Mouse (Mus musculus) thymus, postnatal 4 days (tissue): ENCODE results near the gene Rps19.
A peak's percentile ranks its signal among the peaks of the same experiment; 100 is the strongest.
"Not testable (repeated sequence)": the region's sequence is repeated elsewhere in the genome, so short reads cannot be mapped to it uniquely, and the experiment has no call there.

Experiments used
- DNase-seq: peaks from one replicate; pipeline ENCODE4 v3.0.0; 2021

Gene Rps19

DNA sequence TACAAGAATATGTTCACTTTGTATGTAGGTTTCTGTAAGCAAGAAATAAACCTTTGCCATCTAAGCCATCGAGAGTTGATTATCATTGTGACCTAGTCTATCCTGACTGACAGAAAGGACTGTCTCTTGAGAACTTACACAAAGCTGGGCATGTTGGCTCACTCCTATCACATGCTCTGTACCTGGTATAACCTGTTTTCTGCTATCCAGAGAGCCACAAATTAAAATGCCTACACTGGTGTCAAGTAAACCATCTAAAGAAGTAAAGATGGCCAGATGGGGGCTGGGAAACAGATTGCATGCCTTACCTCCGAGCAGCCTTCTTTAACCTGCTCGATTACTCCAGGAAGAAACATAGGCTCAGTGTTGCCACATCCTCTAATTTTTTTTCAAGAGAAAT is 6.6 kb upstream of the Rps19 start:
- no peak for DNase-seq

DNA sequence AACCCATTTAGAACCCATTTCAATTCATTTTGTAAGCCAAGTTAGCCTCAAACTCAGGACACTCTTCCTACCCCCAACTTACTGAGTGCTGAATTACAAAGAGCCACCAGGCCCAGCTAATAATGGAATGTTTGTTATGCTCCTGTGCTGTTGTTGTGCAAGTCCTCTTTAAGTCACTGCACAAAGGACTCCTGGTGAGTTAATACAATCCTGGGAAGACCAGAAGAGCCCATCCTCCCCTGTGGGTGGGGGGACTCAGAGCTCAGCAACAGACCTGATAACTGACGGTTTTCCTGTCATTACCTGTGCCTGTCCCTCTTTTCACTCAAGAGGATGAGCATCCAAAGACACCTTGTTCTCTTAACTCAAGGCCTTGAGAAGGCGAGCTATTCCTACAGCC is 4.6 kb upstream of the Rps19 start:
- DNase-seq, result no peak

DNA sequence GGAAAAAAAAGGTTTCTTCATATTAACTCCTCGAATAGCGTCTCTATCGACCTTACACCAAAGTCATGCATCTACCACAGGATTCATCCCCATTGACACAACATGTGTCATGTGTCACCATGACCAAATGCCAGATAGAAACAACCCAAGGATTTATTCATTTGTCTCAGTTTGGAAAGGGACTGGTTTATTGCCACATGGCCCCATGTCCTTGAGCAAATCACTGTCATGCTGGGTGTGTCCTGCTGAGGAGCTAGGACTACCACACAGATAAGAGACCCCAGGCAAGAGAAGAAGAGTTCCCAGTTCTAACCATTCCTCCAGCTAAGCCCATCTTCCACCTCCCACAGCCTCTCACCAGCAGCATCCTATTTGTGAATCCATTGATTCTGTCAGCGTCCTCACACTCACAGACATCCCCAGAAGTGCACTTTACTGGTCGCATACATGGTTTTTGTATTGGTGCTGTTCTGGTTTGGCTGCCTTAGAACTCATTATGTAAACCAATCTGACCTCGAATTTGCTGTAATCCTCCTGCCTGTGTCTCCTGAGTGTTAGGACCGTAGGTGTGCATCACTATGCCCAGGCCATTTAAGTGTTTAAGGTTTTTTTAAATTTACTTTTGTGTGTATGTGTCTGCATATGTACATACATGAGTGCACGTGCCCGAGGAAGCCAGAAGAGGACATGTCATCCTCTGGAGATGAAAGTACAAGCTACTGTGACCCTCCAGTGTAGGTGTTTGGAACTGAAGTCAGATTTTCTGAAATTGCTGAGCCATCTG is 1.6 kb upstream of the Rps19 start:
- DNase-seq, result no peak

DNA sequence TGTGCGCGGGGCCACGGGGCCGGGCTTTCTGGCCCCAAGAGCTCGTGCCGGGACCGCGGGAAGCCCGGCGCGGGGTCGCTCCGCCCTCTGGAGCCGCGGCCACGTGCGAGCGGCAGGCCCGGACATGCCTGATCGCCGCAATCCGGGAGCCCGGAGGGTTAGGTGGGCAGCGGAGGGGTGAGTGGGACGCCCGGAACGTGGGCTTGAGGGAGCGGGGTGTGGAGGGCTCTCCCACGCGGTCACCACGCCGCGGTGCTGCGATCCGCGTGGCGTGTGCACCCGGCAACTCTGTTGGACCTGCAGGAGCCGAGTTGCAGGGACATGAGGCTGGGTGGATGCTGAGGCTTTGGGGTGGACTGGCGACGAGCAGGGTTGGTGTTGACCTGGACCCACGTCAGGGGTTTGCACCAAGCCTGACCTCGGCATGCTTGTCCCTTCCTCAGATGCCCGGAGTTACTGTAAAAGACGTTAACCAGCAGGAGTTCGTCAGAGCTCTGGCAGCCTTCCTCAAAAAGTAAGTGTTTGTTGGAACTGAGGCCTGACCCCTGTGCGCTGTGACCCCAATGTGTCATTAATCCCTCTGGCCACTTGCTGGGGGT is 621 bp downstream of the Rps19 start:
- peak; percentile 35 for DNase-seq

DNA sequence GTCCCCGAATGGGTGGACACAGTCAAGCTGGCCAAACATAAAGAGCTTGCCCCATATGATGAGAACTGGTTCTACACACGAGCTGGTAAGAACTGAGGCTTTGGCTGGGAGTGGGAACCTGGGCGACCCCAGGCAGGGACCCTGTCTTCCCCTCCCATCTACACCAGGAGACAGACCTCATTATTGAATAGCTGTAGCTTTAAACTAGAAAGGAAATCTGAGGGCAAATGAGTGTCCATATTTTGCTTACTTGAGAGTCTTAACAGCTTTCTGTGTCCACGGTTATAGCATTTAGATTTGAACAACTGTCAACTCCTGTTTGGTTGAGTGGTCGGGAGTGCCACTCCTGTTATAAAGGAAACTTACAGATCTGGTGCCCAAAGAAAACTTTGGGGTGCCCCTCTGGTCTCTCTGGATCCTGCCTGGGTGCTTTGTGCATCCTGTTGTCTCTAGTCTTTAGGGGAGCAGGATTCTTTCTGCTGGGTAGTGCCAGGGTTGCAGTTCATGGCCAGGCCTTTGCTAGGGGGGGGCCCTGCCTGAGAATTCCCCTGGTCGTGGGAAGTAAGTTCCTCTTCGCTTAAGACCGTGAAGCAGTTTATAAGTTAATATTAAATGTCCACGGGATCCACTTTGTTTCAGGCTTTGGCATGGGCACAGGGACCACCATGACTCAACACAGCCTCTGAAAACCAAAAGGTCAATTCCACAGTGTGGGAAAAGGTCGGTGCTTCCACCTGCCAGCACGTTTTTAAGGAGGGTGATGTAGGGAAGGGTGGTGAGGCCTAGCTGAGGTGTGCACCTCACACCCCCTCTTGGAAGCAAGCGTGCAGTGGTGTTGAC is 1.5 kb downstream of the Rps19 start:
- no peak for DNase-seq

DNA sequence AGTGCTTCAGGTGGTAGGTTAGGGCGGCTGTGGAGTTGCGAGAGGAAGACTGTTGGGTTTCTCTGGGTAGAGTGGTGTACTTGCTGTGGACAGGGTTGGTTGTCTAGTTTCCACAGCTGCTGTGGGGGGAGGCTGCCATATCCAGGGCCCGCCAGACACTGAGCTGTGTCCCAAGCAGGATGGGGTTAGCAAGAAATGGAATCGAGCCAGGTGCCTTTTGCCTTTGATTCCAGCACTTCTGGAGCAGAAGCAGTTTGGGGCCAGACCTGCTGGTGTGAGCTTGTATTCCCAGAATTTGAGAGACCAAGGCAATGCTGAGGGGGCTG is 2.1 kb downstream of the Rps19 start:
- no peak for DNase-seq

DNA sequence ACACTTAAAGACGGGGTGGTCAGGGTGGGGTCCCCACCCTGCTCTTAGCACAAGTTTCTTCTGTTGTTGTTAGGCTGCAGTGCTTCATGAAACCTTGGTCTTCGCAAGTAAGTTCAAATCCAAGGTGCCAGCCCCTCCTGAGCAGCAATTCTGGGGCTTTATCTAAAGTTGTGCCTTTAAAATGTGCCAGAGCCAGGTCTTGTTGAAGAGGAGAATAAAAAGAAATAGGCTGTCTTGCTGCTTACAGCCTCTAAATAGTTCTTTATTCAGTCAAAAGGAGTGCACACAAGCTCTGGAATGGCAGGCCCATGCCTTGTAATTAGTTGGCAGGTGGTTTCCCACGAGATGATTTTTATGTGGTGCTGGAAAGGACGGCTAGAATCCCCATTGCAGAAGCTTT is 2.9 kb downstream of the Rps19 start:
- no peak for DNase-seq

DNA sequence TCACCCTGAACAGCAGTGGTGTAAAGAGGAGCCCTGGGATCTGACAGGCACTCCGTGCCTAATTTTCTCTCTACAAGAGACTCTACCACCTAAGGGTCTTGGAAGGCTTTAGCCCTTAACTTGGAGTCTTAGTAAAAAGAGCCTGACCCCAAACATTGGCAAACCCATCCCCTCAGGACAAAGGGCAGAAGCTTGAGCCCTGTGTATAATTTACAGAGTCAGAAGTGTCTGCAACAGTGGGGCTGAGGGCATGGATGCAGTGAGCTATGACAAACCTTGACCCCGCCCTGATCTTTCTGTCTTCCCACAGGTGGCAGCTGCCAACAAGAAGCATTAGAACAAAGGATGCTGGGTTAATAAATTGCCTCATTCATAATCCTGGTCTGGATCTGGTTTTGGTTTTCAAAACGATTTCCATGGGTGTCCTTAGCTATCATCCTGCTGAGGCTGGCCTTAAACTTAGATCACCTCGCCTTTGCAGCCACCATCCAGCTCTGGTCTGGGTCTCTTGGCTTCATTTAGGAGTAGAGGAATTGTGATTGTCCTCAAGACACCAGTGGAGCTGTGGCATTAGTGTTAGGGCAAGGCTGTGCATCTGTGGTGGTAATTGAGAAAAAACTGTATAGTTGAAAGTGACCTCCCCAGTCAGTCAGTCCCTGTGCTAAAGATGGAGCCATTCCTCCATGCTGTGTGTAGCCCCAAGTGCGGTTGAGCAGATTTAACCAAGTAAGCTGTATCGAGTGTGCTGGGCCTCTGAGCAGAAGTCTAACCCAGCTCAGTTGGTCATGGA is 5.5 kb downstream of the Rps19 start:
- no peak for DNase-seq

DNA sequence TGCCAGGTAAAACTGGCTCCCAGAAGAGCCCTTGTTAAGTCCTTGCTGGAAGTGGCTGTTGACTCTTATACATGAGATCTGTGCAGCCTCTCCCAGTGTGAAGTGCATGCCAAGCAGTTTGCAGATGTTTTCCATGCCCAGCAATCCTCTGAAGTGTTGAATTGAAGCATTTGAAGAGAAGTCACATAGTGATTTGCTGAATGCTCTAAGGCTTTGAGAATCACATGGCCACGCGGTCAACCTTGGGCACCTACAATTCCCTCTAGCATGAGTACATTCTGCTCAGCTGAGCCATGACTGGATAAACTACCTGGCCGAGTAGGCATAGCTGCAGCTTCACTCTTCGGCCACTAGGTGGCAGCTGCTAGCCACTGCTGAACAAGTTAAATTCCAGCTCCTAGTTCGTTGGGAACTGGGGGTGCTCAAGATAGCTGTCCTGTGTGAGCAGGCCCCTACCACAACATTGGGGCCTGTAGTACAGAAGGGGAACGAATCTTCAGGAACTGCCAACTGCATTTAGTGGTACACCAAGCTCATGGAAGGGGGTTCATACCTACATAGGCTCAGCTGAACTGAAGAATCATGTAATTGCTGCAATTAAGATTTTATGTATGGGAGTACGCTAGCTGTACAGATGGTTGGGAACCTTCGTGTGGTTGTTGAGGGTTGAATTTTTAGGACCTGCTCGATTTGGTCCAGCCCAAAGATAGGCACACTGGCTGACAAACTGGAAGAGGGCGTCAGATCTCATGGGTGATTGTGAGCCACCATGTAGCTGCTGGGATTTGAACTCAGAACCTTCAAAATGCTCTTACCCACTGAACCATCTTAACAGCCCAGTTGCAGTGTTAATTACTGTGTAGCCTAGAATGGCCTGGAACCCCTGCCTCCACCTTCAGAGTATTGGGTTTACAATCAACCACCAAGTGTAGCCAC is 6.4 kb downstream of the Rps19 start:
- DNase-seq, result peak; percentile 79

DNA sequence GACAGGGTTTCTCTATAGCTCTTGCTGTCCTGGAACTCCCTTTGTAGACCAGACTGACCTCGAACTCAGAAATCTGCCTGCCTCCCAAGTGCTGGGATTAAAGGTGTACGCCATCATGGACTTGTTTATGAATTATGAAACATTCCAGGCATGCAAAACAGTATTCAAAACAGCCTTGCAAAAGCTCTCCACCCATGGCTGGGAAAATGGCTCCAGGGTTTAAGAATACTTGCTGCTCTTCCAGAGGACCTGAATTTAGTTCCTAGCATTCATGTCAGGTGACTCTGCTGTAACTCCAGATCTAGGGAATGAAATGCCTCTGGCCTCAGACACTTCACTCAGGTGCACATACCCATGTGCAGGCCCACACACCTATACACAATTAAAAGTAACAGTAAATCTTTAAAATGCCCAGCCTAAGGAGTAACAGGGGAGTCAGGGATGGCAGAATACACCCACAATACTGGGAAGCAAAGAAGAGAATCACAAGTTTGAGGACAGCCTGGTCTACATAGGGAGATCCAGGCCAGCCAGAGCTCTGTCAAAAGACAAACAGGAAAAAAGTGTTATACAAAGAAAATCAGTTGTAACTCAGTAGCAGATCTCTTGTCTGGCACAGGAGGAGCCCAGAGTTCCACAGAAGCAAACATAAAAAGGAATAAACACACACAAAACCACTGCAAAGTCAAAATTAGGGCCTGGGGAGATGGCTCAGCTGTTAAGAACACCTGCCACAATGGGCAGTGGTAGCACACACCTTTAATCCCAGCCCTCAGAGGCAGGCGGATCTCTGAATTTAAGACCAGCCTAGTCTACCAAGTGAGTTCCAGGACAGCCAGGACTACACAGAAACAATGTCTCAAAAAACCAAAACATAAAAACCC is 7.3 kb downstream of the Rps19 start:
- DNase-seq, result no peak

DNA sequence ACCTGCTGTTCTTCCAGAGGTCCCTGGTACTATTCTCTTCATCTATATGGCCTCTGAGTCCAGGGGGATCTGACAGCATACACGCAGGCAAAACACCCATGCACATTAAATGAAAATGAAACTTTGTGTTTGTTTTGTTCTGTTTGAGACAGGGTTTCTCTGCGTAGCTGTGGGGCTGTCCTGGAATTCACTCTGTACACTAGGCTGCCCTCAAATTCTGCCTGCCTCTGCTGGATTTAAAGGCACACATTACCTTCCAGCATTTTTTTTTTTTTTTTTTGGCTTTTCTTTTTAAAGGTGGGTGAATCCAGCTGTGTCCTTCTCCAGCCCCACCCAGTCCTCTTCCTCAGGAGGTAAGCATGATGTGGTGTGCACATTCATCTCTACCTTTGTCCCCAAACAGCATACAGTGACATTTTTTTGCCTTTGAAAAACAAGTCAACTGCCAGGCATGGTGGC is 8.0 kb downstream of the Rps19 start:
- DNase-seq, result no peak

DNA sequence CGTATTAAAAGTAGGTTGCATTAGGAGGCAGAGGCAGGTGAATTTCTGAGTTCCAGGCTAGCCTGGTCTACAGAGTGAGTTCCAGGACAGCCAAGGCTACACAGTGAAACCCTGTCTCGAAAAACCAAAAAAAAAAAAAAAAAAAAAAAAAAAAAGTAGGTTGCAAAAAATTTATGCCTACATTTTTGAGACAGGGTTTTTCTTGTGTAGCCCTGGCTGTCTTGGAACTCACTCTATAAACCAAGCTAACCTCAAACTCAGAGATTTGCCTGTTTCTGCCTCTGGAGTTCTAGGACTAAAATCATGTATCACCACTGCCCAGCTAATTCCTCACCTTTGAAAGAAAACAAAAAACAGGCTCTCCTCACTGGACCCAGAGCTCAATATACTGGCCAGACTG is 11.6 kb downstream of the Rps19 start:
- not testable (repeated sequence) for DNase-seq

DNA sequence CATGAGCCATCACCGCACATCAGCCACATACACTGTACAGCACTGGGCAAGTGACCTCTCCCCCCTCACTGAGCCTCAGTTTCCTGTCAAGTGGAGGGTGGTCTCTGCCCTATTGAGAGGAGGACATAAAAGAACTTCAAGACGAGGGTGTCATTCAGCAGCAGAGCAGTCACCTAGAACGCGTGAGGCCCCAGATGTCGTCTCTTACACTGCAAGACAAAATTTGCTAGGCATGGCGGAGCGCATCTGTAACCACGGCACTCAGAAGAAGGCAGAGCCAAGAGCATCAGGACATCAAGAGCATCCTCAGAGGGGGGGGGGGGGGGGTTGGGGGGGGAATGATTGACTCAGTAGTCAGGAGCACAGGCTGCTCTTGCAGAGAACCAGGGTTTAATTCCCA is 12.1 kb downstream of the Rps19 start:
- no peak for DNase-seq

DNA sequence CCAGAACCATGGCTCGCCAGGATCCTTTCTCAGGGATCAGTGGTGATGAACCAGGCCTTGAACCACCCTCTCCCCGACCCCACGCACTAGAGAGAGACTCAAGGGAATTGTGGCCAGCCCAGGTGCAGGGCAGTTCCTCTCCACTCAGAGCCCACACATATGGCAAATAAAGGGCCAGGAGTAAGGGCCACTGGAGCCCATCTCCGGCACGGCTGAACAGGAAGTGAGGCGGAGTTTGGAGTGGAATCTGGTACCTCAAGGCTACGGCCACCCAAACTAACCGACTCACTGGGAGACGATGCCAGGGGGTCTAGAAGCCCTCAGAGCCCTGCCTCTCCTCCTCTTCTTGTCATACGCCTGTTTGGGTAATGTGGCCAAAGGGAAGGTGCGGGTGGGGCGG is 13.1 kb downstream of the Rps19 start, which contains the start of gene Cd79a:
TSS of gene Cd79a (plus strand) at position 158 of the 400 bp plus-strand sequence.
- no peak for DNase-seq

DNA sequence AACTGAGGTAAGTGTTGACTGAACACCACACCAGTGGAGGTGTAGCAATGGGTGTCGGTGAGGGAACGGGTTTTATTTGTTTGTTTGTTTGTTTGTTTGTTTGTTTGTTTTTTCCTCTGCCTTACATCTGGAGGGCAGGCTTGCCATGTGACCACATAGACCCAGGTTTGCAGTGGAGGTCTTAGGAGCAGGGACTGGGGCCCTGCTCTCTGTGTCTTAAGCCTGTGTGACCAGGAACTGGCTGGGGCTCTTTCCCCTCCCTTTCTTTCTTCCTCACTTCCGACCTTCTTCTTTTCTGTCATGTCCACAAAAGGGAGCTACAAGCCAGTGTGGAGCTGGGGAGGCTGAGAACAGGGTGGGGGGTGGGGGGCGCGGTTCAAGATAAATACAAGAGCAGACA is 13.8 kb downstream of the Rps19 start:
- DNase-seq, result no peak

DNA sequence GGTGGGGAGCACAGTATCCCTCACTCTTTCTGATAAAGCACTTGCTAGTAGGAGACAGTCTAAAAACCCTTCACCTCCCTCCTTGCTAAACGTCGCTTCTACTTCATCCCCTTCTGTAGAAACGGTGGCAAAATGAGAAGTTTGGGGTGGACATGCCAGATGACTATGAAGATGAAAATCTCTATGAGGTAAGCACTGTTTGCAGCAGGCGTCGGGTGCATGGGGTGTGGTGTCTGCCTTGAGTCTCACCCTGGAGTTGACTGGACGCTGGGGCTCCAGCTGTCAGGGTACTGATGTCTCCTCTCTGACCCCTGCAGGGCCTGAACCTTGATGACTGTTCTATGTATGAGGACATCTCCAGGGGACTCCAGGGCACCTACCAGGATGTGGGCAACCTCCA is 16.9 kb downstream of the Rps19 start:
- no peak for DNase-seq

DNA sequence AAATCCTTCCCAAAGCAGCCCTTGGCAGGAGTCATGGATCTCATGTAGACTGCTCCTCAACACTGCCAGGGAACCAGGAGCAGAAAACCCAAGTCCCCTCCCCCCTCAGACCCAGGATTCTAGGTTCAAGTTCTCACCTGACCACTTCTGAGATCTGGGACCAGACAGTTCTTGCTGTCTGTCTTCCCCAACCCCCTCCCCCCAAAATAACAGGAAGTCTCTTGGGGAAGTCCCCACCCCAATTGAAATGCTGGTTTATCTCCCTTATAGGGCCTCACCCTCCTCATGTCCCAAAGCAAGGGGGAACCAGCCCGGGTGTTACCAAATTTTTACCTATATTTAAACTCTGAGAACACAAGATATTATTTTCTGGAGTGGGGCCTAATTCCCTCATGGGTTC is 17.7 kb downstream of the Rps19 start:
- no peak for DNase-seq

DNA sequence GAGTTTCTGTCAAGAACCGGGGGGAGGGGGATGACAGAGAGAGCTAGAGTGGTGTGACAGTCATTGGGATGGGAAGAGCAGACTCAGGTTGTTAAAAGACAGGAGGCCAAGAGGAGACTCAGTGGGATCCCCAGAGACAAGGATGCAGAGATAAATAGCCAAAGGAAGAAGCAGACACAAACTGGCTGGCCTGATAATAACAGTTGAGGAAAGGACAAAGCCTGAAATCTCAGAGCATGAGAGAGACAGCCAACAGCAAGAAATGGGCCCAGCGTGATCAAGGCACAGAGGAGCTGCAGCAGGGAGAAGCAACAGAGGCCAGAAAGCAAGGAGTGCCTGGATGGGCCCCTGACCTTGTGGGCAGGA is 18.1 kb downstream of the Rps19 start:
- DNase-seq, result no peak

DNA sequence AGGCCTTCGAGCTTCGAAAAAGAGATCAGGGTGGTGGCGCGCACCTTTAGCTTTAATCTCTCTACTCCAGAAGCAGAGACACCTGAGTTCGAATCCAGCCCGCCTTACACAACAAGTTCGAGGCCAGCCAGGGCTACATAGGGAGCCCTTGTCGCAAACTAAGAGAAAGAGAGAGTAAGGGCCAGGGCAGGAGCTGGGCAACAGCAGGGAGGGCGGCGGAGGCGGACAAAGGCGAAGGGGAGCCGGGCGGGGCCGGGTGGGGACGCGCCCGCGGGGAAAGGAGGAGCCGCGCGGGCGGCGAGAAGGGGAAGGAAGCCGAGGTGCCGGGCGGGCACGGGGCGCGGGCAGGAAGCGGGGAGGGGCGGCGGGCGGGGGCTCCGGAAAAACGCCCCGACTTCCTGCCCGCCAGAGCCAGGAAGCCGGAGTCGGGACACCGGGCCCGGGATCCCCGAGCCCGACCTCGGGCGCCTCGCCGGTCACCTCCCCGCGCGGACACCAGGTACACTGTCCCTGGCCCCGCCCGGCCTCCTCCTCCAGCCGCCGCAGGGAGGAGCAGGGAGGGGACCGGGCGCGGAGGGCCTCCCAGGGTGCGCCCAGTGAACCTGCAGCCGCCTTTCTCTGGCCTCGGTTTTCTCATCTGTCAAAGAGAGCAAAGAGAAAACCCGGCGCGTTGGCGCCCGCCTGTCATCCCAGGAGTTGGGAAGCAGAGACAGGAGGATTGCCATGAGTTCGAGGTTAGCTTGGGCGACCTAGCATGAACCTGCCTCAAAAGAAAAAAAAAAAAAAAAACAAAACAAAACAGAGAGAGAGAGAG is 18.7 kb downstream of the Rps19 start, which contains the start of gene Arhgef1:
TSS of gene Arhgef1 (plus strand) at position 283 of the 814 bp plus-strand sequence.
- peak; percentile 90 for DNase-seq

DNA sequence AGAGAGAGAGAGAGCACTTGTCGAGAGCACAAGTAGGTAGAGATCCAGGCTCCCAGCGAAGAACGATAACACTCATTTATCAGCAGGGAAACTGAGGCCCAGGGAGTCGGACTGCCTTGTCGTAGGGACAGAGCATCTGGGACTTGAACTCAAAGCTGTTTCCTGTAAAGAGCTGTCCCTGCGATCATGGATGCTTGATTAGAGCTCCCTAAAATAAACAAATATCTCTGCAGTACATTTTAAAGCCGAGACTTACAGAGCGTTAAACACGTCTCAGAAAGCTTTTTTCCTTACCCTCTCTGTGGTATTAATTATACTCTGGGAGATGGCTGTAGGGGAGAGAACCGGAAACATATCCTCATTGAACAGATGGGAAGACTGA is 19.3 kb downstream of the Rps19 start:
- DNase-seq, result no peak
